Mouse (Mus musculus): ENCODE results near the gene Apobec2.

The Apobec2 gene

DNA sequence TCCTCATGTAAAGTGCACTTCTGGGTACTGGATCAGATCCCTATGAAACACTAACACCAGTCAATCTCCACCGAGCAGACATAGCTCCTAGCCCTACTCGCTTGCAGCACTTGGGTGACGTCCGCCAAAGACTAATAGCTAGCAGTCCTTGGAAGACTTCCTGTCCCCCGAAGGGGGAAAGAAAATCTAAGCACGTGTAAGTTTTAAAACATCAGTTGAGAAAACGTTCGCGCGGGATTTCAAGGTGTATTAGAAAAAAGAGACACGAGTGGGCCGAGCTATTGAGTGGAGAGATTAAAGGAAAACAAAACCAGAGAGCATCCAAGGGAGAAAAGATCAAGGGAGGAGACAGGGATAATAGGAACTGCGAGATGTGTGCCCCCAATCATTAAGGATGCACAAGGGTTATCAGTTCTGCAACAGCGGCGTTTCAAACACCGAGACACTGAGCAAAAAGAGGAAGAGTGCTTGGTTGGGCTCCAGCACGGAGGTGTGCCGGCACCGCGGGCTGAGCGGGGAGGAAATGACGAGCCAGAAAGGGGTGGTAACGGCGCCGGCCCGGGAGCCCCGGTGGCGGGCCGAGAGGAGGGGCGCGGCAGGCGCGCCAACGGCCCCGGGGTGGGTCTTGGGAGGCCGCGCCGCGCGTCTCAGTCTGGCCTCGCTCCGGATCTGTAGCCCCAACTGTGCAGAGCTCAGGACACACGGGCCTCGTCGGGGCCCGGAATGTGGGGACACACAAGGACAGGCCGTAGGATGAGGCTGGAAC is 24.0 kb downstream of the Apobec2 start:
- DNase-seq = peak; percentile 83

DNA sequence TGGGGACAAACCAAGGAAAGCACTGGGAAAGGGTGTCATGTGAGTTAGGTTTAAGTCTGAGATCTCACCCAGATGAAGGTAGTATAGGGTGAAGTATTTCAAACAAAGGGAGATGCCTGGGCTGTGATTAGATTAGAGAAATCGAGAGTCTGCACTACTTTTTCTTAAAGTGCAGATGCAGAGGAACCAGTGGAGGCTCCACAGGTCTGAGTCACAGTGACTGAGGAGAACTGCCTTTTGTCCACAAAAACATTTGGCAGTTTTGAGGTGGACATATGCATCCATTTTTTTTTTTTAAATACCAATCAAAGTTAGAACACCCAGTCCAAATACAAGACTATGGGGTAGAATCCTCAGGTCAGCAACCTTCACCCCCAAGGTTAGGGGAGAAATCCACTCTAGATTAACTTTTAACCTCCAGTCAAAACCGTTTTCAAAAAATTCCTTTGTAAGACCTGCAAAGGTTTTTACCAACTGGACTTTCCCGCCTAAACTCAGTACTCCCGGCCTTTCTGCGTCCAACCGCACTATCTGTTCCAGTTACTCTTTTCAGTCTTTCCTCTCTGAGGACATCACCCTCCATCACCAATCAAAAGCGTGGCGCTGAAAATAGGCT is 24.7 kb downstream of the Apobec2 start:
- DNase-seq = no peak

DNA sequence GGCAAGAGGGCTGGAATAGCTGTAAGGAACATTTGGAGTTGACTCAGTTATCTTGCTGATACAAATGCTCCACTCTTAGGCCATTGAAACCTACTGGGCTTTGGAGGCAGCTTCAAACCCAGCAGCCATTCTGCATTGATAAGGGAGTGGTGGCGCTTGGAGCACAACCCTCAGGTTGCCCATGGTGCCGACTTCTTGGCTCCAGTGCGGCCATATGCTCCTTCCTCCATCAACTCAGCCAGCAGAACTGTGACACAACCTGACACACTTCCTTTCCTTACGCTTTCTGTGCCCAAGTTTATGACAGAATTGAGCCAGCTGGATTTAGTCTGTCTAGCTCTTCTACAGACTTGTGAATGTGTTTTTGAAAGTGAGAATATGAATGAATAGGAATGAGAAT is 25.6 kb downstream of the Apobec2 start:
- no peak for DNase-seq

DNA sequence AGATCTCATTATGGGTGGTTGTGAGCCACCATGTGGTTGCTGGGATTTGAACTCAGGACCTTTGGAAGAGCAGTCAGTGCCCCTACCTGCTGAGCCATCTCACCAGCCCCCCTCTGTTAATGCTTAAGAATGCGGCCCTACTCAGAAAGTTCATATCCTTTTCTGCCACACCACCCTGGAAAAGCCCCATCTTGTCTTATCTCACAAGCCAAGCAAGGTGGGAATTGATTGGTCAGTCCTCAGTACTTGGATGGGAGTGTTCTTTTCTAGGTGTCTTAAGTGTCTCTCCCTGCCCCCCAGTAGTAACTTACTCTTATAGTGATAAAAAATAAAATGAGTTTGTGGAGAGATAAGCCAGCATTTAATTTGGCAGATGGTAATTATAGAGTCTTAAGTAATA is 28.0 kb downstream of the Apobec2 start:
- DNase-seq = no peak

DNA sequence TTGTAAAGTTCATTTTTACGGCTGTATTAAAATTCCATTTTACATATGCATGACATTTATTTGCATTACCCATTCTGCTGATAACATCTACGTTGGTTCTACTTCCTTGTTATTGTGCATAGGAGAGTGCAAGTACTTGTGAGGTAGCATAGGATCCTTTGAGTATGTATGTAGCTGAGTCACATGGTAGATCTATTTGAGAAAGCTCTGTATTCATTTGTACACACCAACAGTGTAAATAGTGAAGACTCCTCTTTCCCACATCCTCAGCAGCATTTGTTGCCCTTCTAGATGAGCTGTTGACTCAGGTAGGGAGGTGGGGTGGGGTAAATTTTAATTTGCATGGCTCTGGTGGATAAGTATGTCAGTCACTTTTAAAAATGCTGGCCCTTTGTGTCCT is 28.9 kb downstream of the Apobec2 start:
- DNase-seq = no peak

DNA sequence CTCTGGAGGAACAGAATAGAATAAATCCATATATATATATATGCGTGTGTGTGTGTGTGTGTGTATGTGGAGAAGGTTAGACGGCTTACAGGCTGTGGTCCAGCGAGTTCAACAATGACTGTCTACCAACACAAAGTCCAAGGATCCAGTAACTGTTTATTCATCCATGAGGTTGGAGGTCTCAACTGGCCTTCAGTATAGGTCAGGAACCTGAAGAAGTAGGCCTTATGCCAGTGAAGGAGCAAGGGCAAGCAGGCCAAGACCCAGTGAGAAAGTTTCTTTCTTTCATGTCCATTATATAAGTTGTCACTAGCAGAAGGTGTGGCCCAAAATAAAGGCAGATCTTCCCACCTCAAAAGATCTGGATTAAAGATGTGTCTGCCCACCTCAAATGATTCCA is 30.0 kb downstream of the Apobec2 start:
- DNase-seq = no peak

DNA sequence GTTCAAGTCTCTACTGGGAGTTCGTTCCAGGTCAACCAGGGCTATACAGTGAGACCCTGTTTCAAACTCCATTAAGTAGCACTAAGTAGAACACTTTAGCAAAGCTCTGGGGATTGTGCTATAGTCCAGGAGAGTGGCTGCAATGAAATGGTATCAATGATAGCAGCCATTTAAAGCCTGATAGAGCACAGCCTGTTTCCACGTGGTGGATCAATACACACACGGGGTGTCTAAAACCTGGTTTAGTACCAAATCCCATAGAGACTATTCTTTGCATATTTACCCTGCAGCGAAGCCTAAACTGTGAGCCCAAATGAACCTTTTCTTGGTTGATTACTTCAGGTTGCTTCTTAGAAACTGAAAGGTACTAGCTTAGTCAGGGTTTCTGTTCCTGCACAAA is 31.0 kb downstream of the Apobec2 start:
- no peak for DNase-seq

DNA sequence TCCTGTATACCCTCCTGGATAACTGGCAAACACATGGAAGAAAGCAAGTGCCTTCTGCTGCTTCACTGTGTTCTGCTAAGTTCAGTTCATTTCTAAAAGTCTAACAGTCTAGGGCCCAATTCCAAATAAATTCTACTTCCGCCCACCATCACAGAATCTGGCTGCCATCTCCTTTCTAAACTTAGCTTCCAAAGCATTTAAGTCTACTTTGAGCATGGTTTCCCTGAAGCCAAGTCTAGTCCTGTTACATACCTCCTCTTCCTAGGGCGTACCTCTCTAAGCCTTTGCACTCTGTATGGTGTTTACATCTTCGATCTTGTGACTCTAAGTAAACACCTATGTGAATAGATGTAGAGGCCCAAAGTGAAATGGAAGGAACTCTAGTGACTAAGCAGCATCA is 40.1 kb downstream of the Apobec2 start:
- DNase-seq = no peak

DNA sequence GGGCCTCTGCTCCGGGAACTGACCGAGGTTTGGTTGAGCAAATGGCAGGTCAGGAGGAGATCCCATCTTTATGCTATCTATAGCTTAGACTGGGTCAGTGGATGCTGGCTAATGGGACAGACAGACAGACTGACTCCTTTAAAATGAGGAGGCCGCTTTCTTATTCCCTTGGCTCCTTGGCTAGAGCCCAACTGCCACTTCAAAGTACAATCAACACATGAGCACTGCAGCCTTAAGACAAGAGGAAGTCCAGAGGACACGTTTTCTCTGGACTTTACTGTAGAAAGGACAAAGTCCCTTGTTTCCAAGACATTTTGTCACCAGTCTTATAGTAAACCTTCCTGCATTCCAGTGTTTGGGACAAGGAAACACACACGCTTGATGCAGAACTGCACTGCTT is 41.3 kb downstream of the Apobec2 start:
- DNase-seq = no peak

DNA sequence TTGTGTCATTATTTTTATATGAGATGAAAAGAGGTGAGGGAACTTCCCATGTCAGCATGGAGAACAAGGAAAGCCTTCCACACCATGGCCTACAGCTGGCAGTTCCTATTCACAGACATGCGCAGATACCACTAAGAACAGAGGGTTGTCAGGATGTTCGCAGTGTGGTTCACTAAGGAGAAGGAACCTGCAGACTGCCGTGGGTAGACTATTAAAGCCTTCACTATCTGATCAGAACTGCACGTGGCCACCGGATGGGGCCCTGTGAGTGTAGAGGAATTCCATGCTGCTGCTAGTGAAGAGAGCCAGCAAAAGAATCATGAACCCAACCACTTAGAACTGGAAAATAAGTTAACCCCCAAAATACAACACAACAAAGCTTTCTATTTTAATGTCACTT is 43.3 kb downstream of the Apobec2 start:
- DNase-seq = no peak

DNA sequence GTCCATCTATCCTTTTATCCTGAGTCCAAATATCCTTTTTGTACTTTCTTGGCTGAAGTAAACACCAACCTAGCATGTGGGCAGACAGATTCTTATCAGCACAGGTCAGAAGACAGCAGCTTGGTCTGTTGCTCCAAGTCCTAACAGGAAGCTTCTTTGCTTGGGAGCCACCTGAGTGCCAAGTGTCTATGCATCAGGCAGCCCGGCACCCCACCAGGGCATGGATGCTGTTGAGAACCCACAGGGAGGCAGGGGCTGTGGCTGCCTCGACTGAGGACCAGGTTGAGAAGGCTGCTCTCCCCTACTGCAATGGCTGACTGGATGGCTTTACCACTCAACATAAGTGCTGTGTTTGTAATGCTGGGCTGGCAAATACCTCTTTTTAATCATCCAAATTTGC is 44.1 kb downstream of the Apobec2 start:
- no peak for DNase-seq

DNA sequence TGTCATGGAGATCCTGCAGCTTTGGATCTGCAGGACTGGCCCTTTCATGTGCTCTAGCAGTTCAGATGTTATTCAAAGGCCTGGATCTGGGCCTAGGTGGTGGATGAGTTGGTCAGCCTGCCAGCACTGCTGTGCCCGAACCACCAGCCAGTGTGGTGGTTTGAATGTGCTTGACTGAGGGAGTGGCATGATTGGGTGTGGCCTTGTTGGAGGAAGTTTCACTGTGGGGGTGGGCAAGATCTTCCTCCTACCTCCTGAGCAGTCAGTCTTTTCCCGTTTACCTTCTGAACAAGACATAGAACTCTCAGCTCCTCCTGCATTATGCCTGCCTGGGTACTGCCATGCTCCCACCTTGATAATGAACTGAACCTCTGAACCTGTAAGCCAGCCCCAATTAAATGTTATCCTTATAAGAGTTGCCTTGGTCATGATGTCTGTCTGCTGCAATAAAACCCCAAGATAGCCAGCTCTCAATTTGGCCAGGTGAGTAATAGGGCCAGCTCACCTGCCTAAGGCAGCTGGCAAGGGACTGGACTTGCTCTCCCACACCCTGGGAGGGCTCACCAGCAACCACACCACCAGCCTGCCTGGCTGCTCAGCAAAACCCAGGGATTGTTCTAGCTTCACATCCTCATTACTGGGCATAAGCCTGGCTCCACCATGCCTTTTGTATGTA is 46.8 kb downstream of the Apobec2 start:
- DNase-seq = peak; percentile 7

DNA sequence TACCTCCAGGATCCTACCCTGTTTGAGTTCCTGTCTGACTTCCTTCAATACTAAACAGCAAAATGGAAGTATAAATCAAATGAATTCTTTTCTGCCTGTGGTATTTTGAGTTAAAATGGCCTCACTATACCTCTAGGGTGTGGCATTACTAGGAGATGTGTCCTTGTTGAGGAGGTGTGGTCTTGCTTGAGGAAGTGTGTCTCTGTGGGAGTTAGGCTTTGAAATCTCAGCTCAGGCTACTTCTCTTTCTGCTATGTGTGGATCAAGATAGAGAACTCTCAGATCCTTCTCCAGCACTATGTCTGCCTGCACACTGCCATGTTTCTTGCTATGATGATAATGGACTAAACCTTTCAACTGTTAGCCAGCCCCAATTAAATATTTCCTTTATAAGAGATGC is 53.7 kb downstream of the Apobec2 start:
- DNase-seq = no peak

DNA sequence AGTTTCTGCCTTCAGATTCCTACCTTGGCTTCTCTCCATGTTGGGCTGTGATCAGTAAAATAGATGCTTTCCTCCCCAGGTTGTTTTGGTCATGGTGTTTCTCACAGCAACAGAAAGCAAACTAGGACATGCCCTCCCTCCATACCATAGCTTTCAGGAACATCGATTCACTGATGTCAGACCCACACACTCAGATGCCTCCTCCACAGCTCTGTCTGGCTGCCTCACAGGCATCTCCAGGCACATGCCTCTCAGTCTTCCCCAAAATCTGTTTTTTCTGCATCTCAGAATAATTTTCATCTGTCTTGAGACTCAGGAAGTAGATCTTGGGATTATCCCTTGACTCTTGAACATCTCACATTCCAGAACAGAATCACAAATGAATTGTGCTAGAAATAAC is 56.6 kb downstream of the Apobec2 start:
- no peak for DNase-seq

DNA sequence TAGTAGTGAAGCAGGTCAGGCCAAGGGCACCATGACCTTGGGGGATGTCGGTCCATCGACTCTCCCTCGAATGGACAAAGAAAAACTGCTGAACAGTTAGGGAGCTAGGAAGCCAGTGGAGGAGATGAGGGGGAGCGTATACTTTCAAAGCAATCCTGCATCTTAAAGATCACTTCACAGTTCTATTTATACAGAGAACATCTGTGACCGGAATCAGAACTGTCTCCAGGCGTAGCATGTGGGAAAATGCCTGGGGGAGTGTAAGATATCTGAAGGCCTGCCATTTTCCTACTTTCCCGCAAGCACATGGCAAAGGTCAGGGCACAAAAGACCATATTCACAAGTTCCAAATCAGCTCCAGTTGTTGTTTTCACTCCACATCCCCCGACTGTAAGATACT is 59.7 kb downstream of the Apobec2 start:
- no peak for DNase-seq

DNA sequence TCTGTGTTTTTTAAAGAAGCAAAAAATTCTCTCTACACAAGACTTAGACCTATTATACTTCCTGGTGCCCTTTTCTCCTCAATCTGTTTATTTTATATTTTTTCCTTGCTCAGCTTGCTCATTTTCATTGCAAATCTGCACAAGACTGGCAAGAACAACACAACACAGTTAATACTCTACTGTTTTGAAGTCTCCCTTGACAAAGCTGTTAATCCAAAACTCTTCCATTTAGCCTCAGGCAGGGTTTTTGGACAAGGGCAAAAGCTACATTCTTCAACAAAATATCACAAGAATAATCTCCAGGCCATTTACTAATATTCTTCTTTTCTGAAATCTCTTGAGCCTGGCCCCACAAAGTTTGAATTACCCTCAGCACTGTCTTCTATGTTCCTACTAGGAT is 61.1 kb downstream of the Apobec2 start:
- no peak for DNase-seq

All from lung, postnatal 36 days (tissue).